Mouse (Mus musculus): ENCODE data around the gene Olfr1484. TPM values are rescaled to one million over a fixed set of nuclear protein-coding genes. Genes with fewer than 3 reads are reported as not detected.
"Not testable (repeated sequence)": the region's sequence is repeated elsewhere in the genome, so short reads cannot be mapped to it uniquely, and the experiment has no call there.

Olfr1484 gene
- 0.01 TPM in 1 of 2 replicates, not detected in the other for polyA plus RNA-seq (2012)

DNA sequence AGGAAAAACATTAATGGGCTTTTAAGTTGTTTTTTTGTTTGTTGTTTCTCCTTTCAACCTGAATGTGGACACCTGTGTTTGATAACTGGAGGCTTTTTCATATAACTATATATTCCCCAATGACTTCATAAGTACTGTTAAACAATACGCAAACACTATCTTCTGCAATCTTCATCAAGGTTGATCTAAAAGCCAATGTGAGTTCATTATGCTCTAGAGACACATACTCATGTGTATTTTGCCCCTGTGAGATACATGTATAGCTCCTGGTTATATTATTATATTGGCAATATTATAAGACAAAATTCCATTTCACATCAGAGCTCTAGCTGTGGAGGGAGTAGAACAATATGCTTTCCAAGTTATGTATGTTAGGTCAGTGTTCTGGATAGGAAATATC lies at the start of gene Olfr1484:
Gene Olfr1484 (plus strand): TSS at position 301 of the 400 bp plus-strand sequence.
- H3K36me3 ChIP-seq (ENCODE audit: control insufficient read depth) = no peaks in the 10 kb centered on the region
- H3K4me3 ChIP-seq (replicated peaks) = no peak within 1 kb of the TSS
- H3K27me3 ChIP-seq (ENCODE audit: control insufficient read depth) = no peaks in the 10 kb centered on the region
- H3K9me3 ChIP-seq (ENCODE audit: control insufficient read depth, low read length) = no peaks in the 10 kb centered on the region
- no peaks in the 10 kb centered on the region for H3K4me1 ChIP-seq (ENCODE audit: control insufficient read depth)
- TF ChIP-seq GATA1 (IDR thresholded peaks at IDR 0.05; ENCODE audit: low read length) (no peak), TAL1 (IDR thresholded peaks at IDR 0.05; ENCODE audit: low read length) (no peak)

DNA sequence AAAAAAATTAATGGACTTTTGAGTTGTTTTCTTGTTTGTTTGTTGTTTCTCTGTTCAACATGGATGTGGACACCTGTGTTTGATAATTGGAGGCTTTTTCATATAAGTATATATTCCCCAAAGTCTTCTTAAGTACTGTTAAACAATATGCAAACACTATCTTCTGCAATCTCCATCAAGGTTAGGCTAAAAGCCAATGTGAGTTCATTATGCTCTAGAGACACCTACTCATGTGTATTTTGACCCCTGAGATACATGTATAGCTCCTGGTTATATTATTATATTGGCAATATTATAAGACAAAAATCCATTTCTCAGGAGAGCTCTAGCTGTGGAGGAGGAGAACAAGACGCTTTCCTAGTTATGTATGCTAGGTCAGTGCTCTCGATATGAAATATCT lies 33.8 kb downstream of the Olfr1484 start, which contains the start of gene Olfr1487:
Gene Olfr1487 (plus strand): TSS at position 301 of the 400 bp plus-strand sequence.
- H3K9me3 ChIP-seq (ENCODE audit: control insufficient read depth, low read length); H3K4me3 ChIP-seq (replicated peaks); H3K27me3 ChIP-seq (ENCODE audit: control insufficient read depth); H3K4me1 ChIP-seq (ENCODE audit: control insufficient read depth); H3K36me3 ChIP-seq (ENCODE audit: control insufficient read depth): not testable (repeated sequence)

DNA sequence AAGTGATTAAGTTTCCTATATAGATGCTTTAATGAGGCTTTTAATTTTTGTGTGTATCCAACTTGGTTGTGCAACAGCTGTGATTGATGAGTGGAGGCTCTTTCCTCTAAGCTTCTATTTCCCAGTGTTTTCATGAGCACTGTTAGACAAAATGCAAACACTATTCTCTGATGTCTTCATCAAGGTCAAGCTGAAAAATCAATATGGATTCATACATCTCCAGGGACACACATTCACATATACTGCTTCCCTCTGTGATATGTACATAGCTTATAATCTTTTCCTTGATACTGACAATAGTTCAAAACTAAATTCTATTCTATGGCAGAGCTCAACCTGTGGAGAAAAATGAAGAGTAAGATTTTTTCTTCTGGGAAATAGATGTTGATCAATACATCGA lies 48.0 kb downstream of the Olfr1484 start, which contains the start of gene Olfr1489:
Gene Olfr1489 (plus strand): TSS at position 301 of the 400 bp plus-strand sequence.
- TF ChIP-seq TAL1 (IDR thresholded peaks at IDR 0.05; ENCODE audit: low read length) = no peak
- TF ChIP-seq GATA1 (IDR thresholded peaks at IDR 0.05; ENCODE audit: low read length) = no peak
- H3K27me3 ChIP-seq (ENCODE audit: control insufficient read depth) = no peaks in the 10 kb centered on the region
- H3K4me1 ChIP-seq (ENCODE audit: control insufficient read depth) = no peaks in the 10 kb centered on the region
- H3K36me3 ChIP-seq (ENCODE audit: control insufficient read depth) = no peaks in the 10 kb centered on the region
- no peak within 1 kb of the TSS for H3K4me3 ChIP-seq (replicated peaks)
- H3K9me3 ChIP-seq (ENCODE audit: control insufficient read depth, low read length) = no peaks in the 10 kb centered on the region

Other genes starting within 250 kb of the Olfr1484 start
- not detected in 2 replicates for gene Olfr1466, start 244.6 kb upstream of the Olfr1484 start, polyA plus RNA-seq (2012)
- gene Olfr1467, start 221.3 kb upstream of the Olfr1484 start, polyA plus RNA-seq (2012) = not detected in 2 replicates
- gene Olfr1469, start 175.7 kb upstream of the Olfr1484 start, polyA plus RNA-seq (2012) = not detected in 2 replicates
- not detected in 2 replicates for gene Olfr1471, start 140.1 kb upstream of the Olfr1484 start, polyA plus RNA-seq (2012)
- gene Olfr1472, start 127.4 kb upstream of the Olfr1484 start, polyA plus RNA-seq (2012) = not detected in 2 replicates
- not detected in 2 replicates for gene Olfr1474, start 113.9 kb upstream of the Olfr1484 start, polyA plus RNA-seq (2012)
- not detected in 2 replicates for gene Olfr1475, start 103.3 kb upstream of the Olfr1484 start, polyA plus RNA-seq (2012)
- gene Olfr1477, start 83.0 kb upstream of the Olfr1484 start, polyA plus RNA-seq (2012) = 0.01 TPM in 1 of 2 replicates, not detected in the other
- not detected in 2 replicates for gene Olfr1480, start 55.6 kb upstream of the Olfr1484 start, polyA plus RNA-seq (2012)
- gene Olfr1487, start 33.9 kb downstream of the Olfr1484 start, polyA plus RNA-seq (2012) = not detected in 2 replicates
- not detected in 2 replicates for gene Olfr1489, start 48.1 kb downstream of the Olfr1484 start, polyA plus RNA-seq (2012)
- gene Olfr1490, start 67.6 kb downstream of the Olfr1484 start, polyA plus RNA-seq (2012) = not detected in 2 replicates
- not detected in 2 replicates for gene Olfr1491, start 113.8 kb downstream of the Olfr1484 start, polyA plus RNA-seq (2012)
- gene Olfr1493-ps1, start 139.8 kb downstream of the Olfr1484 start, polyA plus RNA-seq (2012) = not detected in 2 replicates
- not detected in 2 replicates for gene Olfr1494, start 156.2 kb downstream of the Olfr1484 start, polyA plus RNA-seq (2012)
- gene Olfr1495, start 181.1 kb downstream of the Olfr1484 start, polyA plus RNA-seq (2012) = not detected in 2 replicates
- gene Olfr1496, start 194.4 kb downstream of the Olfr1484 start, polyA plus RNA-seq (2012) = not detected in 2 replicates
- gene Olfr1497, start 214.7 kb downstream of the Olfr1484 start, polyA plus RNA-seq (2012) = not detected in 2 replicates
- gene Olfr1499, start 235.9 kb downstream of the Olfr1484 start, polyA plus RNA-seq (2012) = not detected in 2 replicates
- not detected in 2 replicates for gene Olfr1500, start 247.0 kb downstream of the Olfr1484 start, polyA plus RNA-seq (2012)